Mouse (Mus musculus) ES-Bruce4 (cell line): Measurements from ENCODE around the gene Mrrf.

ENCODE experiments used
- CTCF ChIP-seq: IDR thresholded peaks from one replicate; pipeline ENCODE4 v1.8.1; 2011; ENCODE audit warnings: low read depth, low read length
- POLR2A ChIP-seq: IDR thresholded peaks from one replicate; pipeline ENCODE4 v1.8.1; 2011; ENCODE audit warnings: low read length; ENCODE audit not compliant: insufficient read depth

- TF ChIP-seq CTCF (no peak), POLR2A (no peak)
Observed at GRCm38 (mm10) chr2:36203011-36203825, 67.0 kb downstream of the Mrrf start.
